Mouse (Mus musculus) lung, postnatal 14 days (tissue): ENCODE data around the gene Secisbp2.
"Not testable (repeated sequence)": the region's sequence is repeated elsewhere in the genome, so short reads cannot be mapped to it uniquely, and the experiment has no call there.

ENCODE experiments used
- DNase-seq: peaks from one replicate; pipeline ENCODE4 v3.0.0; 2021

The Secisbp2 gene

DNA sequence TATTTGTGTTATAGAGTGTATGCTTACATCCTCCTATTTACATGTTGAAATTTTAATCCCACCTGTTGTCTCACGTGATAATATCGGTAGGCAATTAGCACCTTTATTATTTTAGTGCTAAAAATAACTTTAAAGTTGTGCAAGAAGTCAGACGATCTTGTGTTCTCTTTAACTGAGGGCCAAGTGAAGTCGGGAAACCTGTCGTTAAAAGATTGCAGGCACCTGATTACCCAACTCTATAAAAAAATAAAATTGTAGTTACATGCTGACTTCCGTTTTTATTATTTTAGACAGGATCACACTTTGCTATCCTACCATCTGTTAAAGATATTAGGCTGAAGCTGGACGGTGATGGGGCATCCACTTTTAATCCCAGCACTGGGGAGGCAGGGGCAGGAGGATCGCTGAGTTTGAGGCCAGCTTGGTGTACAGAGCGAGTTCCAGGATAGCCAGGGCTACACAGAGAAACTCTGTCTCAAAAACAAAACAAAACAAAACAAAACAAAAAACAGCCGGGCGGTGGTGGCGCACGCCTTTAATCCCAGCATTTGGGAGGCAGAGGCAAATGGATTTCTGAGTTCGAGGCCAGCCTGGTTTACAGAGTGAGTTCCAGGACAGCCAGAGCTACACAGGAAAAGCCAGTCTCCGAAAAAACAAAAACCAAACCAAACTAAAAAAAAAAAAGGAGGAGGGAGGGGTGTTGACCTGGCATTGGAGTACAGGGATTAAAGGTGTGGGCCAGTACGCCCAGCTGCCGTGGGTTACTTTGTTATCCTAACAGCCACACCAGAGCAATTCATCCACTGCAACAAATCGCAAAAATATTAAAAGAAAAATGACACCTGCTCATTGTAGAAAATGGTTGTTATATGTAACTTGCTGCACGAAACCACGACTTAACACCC is 7.3 kb upstream of the Secisbp2 start:
- no peak for DNase-seq

DNA sequence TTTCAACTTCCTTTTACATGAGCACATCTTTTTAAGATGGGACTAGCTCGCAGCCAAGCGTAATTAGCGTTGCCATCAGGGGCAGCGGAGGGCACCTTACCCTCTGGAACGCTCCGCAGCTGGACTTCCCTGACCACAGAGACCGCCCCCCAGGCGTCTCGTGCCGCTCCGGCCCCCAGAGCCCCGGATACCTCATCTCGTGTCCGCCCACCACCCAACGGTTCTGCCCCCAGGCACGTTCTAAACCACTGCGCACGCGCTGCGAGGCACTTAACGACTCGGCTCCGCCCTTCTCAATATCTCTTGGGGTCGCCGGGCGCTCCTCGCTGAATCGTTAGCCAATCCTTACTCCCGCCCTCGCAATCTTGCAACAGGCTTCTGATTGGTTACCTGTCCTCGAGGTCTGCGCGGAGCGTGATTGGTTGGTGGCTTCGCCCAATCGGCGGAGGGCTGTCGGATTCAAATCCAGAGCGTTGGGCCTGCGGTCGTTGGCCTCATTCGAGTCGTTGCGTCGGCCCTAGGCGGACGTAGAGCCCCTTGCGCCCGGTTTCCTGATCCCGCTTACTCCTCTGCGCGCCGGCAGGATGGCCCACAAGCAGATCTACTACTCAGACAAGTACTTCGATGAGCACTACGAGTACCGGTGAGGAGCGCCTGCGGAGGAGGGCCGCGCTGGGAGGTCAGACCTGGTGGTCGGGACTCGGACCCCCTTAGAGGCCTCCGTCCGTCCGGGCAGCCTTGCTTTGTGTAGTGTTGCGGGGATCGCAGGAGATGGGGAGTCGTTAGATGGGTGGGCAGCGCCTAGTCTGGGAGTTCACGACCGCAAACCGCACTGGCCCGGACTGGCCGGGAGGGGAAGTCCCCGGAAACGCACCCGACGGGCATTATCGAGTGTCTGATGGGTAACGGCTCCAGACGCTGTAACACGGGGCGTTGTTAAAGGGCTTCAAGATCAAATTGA is 6.4 kb upstream of the Secisbp2 start, which contains the start of gene Cks2:
TSS of gene Cks2 (plus strand) at position 404 of the 961 bp plus-strand sequence.
- peak; percentile 97 for DNase-seq

GRCm38 (mm10) chr13:51645872-51646271 is 5.6 kb upstream of the Secisbp2 start:
- no peak for DNase-seq

DNA sequence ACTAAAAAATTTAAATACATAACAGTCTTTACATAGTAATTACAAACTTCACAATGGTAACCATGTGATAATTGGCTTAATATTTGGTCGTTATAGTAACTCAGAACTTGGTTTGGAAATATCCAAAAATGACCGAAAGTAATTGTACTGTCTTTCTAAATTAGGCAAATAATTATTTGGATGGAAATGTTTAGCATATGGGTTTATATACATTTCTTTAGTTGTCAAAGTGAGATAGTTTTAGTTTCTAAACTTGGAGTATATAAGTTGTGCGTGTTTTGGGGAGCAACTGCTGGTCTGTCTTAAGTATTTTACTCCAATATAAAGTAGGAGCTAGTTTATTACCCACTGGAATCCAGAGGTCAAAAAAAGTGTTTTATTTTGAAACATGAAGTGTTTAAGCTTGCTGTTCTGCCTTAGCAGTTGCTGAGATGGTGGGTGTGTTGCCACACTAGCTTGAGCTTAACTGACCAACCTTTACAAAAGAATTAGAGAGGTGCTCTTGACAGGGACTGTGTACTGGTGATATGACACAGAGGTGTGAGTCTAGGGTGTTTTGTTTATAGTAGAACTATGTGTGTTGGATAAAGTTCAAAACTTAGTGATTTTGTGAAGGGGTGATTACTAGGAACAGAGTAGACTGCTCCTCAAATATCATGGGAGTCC is 5.0 kb upstream of the Secisbp2 start:
- DNase-seq: no peak

DNA sequence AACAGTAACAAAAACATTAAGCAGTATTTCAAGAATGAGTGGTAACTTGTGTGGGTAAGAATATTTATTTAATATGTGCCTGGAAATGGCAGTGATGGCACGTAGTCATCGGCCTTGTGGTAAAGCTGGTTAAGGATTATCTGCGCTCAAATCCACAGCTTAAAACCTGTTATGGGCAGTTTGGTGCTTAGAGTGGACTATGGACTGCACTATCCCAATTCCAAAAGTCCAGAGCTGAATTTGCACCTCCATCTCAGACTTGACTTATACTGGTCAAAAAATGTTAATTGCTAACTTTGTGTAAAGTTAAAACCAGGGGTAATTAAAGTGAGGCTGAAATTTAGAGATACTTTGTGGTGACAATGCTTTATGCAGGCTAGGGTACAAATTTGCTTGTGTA is 3.7 kb upstream of the Secisbp2 start:
- DNase-seq: no peak

DNA sequence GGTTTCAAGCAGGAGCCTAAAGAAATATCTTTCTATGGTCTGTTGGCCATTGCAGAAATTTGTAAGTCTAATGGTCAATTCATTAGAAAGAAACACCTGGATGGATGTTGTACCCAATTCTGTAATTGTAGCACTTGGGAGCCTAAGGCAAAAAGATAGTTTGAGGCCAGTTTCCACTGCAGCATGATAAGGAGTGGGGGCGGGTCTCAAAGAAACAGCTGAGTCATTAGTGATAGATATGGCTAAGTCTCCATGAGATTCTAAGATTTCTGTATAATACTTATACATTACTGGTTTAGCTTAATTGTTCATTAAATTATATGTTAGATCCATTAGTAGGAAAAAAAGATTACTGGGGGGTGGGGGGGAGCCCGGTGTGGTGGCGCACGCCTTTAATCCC is 3.3 kb upstream of the Secisbp2 start:
- DNase-seq: no peak

DNA sequence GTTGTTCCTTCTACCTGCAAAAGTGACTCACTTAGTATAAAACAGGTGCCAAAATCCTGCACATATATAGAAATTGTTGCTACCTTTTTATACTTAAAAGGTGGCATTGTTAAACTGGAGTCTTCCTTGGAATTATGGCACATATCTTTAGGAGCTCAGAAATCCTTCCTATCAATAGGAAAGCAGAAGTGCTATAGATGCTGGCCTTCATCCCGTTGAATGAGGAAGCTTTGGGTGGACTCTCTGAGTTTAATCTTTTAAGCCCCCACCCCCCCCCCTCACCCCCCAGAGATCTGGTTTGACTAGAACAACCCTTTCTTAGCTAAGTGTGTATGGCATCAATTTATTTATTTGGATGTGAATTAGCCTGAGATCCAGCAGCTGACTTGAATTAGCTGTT is 1.8 kb upstream of the Secisbp2 start:
- no peak for DNase-seq

DNA sequence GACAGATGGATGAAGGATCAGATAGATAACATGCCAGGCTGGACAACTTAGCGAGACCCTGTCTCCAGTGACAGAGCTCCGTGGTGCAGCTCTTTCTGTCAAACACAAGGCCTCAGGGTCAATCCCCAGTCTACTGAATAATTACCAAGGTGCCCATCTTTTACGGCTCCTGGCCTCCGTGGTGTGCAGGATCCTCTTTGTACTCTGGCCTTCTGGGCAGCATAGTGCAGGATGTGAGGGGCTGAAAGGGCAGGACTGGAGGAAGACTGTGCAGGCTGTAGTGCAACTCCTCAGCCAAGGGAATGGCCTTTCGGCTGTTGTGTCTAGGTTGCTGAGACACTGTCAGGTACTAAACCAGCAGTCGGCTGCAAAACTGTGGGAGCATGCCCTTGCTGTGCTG is 1.7 kb downstream of the Secisbp2 start:
- no peak for DNase-seq

DNA sequence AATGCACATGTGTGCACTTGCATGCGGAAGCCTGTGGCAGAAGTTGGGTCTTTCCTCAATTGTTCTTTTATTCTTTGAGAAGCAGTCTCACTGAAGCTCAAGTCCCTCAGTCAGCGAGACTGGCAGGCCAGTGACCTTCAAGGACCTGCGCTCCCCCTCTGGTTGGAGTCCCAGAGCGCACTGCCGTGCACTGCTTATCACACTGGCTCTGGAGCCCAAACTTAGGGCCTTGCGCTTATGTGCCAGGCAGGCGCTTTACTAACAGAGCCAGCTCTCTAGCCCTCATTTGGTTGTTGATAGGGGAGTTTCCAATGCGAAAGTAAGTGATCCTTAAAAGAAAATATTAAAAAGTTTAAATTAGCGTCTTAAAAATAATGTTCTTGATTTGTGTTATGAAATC is 2.5 kb downstream of the Secisbp2 start:
- DNase-seq: no peak

- no peak for DNase-seq
Observed at GRCm38 (mm10) chr13:51656516-51657235, 5.2 kb downstream of the Secisbp2 start.

DNA sequence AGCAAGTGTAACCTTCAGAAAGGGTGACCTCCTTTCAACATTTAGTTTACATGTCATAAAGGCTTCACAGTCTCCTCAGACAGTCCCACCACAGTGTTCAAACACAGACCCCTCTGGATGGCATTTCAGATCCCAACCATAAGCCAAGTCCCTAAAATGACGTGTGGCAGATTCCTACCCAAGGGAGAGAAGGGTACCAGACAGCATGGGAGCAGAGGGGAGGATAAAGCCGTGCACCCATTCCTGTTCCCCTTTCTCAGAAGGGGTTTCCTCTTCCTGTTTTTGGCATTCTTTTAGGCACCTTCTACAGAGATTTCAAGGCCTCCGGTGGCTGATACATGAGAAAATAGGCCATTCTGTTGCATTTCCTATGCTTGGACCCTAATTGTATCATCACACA is 6.6 kb downstream of the Secisbp2 start:
- no peak for DNase-seq

DNA sequence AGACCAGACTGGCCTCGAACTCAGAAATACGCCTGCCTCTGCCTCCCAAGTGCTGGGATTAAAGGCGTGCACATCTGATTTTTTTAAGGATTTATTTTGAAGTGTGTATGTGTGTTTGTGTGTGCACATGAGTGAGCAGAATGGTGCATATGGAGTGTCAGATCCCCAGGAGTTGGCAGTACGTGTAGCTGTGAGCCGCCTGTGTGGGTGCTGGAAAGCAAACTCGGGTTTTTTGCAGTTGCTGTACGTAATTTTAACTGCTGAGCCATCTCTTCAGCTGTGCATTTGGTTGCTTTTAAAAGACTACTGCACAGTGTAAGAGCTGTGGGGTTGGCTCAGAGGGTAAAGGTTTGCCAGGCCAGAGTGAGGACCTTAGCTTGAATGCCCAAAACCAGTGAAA is 8.1 kb downstream of the Secisbp2 start:
- DNase-seq: no peak

DNA sequence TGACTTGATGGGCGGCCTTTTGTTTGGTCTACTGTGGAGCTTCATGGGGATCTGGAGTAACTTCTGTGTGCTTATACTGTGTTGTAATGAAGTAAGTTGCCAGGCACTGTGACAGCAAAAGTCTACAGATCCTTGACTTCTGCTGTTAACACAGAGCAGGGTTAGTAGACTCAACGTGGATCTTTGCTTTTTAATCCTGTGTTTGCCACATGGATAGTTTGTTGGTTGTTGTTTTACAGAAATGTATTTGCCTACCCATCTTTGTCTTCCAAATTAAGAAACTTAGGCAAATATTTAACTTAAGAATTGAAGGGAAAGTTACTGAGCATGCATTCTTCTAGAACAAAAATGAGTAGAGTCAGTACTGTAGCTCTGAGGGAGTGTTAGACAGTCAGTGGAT is 12.1 kb downstream of the Secisbp2 start:
- no peak for DNase-seq

GRCm38 (mm10) chr13:51668195-51668594 is 16.7 kb downstream of the Secisbp2 start:
- DNase-seq: not testable (repeated sequence)

DNA sequence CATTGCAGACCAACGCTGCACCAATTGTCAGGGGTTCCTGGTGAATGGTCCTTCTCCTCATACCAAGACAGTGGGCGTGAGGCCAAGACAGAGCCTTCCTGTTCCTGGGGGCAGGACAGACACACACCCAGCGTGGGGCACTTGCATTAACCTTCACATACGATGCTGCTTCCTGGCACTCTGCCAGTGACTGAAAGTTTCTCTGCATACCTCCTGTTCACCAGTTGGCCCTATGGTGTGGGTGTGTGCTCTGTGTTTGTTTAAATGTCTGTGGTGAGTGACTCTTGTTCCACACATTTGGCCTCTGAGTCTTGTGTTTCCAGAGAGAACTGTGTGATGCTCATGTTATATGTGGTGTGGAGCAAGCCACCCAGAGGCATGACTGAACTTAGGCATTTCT is 25.1 kb downstream of the Secisbp2 start:
- no peak for DNase-seq

DNA sequence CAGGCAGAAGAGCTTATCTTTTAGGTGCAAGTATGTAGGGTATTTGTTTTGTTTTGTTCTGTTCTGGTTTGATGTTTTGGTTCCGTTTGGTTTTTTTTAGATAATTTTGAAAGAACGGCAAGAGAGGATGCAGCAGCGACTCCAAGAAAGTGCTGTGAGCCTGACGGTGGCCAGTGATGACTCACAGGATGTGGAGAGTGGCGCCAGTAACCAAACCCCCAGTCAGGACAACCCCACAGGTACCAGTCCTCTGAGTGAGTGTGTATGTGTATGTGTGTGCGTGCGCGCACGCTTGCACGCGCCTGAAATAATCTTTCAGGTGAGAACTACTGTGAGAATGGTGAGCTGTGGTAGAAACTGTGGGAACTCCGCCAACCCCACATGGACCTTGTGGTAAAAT is 25.5 kb downstream of the Secisbp2 start:
- no peak for DNase-seq

DNA sequence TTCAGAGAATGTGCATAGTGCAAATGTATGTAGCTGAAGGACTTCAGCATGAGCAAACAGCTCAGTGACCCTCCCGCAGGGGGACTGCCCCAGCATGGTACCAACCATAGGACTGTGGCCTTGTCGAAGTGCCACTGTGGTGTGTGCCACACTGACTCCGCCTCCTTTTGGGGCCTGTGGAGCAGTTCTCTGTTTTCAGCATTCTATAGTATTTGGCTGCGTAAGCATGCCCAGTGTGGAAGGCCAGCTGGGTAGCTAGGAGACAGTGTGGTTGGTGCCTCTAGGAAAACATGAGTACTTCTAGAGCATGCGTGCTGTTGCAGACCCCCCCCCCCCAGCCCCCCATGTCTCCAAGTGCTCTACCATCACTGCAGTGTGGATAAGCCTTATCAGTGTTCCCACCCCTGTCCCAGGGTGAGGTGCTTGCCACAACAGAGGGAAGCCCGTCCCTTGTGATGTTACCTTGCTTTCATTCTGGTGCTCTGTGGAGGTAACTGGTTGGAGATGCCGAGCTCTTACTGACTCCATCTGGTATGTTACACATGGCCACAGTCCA is 26.2 kb downstream of the Secisbp2 start:
- no peak for DNase-seq

DNA sequence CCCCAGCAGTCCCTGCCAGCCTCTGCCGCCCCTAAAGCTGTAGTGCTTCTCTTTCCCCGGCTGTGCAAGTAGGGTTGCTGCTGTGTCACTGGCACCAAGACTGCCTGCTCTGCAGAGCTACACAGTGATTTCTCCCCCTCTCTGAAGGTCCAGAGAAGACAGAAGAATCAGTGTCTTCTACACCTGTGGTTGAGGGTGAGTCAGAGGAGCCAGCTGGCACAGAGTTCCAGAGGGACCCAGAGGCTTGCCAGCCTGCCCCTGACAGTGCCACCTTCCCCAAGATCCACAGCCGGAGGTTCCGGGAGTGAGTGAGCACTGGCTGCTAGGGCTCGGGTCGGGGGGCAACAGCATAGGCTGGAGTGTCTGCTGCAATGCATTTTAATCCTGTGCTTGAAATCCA is 27.2 kb downstream of the Secisbp2 start:
- no peak for DNase-seq

GRCm38 (mm10) chr13:51679332-51679731 is 27.8 kb downstream of the Secisbp2 start:
- DNase-seq: no peak

DNA sequence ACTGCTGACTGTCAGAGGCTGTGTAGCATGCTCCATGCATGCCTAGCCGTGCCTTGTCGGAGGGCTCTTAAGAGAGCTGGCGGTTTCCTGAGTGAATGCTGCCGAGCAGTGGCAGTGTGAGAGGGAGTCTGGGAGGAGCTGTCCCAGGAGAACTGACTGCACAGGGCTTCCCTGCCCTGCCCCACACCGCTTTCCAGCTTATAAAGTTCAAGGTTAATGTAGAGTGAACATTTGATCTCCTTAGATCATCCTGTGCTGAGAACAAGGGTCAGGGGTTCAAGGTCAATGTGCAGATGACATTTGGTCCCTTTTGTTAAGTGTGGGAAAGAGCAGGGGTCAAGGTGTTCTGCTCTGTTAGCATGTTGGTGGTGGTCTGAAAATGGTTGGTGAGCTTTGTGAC is 29.6 kb downstream of the Secisbp2 start:
- DNase-seq: no peak

DNA sequence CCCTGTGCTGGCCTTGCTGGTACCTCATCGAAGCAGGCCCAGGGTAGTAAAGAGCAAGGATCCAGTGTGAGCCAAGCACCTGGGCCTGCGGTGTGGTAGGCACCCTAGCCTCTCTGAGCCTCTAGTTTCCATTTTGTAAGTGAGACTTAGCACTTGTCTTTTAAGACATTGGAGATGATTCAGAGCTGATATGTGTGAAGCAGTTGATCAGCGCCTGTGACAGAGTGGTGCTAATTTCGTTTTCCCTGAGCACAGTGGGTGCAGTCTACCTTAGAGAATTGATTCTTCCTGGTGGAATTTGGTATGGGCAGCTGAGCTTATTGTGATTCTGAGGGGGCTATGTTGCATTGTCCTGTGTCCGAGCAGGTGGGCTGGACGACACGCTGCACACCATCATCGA is 30.1 kb downstream of the Secisbp2 start:
- no peak for DNase-seq
